In the genomic region with DNA sequence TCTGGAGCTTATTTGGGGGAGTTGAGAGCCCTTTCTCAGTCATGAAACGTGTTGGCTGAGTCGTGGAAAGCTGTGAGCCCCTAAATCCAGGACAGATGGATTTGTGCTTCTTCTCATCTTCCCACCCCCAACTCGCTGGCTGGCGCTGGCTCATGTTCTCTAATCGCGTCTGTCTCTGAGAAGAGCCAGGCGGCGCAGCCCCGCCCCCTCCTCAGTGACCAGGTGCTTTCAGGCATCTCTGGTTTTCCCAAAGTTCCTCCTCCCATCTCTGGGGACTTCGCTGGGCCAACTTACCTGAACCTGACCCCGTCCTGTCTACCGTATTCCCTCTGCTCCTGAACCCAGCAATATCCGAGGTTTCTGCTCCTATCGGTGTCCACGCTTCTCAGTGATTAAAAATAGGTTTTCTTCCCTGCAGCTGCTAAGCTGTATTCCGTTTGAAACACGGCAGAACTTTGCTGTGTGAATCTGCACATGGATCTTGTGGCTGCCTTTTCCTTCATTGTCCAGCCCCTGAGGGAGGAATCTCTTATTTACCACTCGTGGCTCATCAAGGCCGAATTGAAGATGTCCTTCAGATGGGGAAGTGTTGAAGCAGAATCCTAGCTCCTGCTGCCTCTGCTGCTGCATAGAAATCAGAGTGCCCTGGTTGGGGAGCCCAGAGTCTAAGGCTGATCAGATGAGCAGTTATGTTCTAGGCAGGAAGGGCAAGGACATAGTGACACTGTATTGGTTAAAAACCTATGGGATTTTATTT, we compare ENCODE assay signal across 8 mouse cellular contexts. TPM values are rescaled to one million over a fixed set of nuclear protein-coding genes. Genes with fewer than 3 reads are reported as not detected.
DNase-seq lines count a peak whose midpoint lies in the region; ATAC-seq and TF ChIP-seq lines count a peak whose summit lies in the region.

No protein-coding gene starts in this region.

- H3K4me2 ChIP-seq in forebrain, embryonic 13.5 days, result peak overlapping the region; percentile 61
- peak overlapping the region; percentile 55 for H3K4me2 ChIP-seq in midbrain, embryonic 15.5 days

- intact Hi-C loops in gastrocnemius, adult 2 months (cut with DNase I), result loop anchor here (10.0 kb wide), 1 partner anchor 196 kb away; no protein-coding TSS in a partner anchor

- TF ChIP-seq CTCF in E14TG2a.4 (conservative IDR thresholded peaks at IDR 0.05; ENCODE audit: low read length), result no peak
- no peak for TF ChIP-seq CTCF in gastrocnemius, adult 2 months (IDR thresholded peaks at IDR 0.05)

- peaks cover 88% of the 10 kb centered on the region for H3K4me1 ChIP-seq in E14TG2a.4 (replicated peaks; ENCODE audit: low read depth, low read length)
- H3K4me1 ChIP-seq in forebrain, embryonic 13.5 days, result peaks cover 64% of the 10 kb centered on the region
- H3K4me1 ChIP-seq in midbrain, embryonic 15.5 days, result peaks cover 44% of the 10 kb centered on the region

- no peaks in the 10 kb centered on the region for H3K9me3 ChIP-seq in E14TG2a.4 (ENCODE audit: low read length)
- no peaks in the 10 kb centered on the region for H3K9me3 ChIP-seq in forebrain, embryonic 13.5 days (replicated peaks)
- H3K9me3 ChIP-seq in midbrain, embryonic 15.5 days, result no peaks in the 10 kb centered on the region

- WGBS in forebrain, embryonic 13.5 days, result 9% methylated on average over 19 of the region's 19 CpGs
- 5% methylated on average over 19 of the region's 19 CpGs for WGBS in midbrain, embryonic 15.5 days

- H3K27ac ChIP-seq in forebrain, embryonic 13.5 days, result peak overlapping the region; percentile 98
- peak overlapping the region; percentile 99 for H3K27ac ChIP-seq in midbrain, embryonic 15.5 days
- no peak overlapping the region for H3K27ac ChIP-seq in gastrocnemius, adult 2 months

- peak overlapping the region; percentile 73 for H3K4me3 ChIP-seq in E14TG2a.4 (replicated peaks; ENCODE audit: low read length)
- H3K4me3 ChIP-seq in forebrain, embryonic 13.5 days, result peak overlapping the region; percentile 23
- peak overlapping the region; percentile 38 for H3K4me3 ChIP-seq in midbrain, embryonic 15.5 days
- no peak overlapping the region for H3K4me3 ChIP-seq in gastrocnemius, adult 2 months

- peak overlapping the region; percentile 74 for H3K9ac ChIP-seq in forebrain, embryonic 13.5 days
- peak overlapping the region; percentile 46 for H3K9ac ChIP-seq in midbrain, embryonic 15.5 days

- peak; percentile 31 for DNase-seq in cerebellum, adult 9-10 months
- peak; percentile 82 for DNase-seq in layer of hippocampus, adult 9-11 months
- DNase-seq in spleen, adult 18-20 months, result no peak
- no peak for DNase-seq in gastrocnemius, adult 2 months

- no peak for ATAC-seq in cerebellum, adult (ENCODE audit: insufficient number of reproducible peaks, low FRiP score, low TSS enrichment)
- no peak for ATAC-seq in forebrain, embryonic 13.5 days
- peak; percentile 12; the same call in 1 of the 2 replicates for ATAC-seq in midbrain, embryonic 15.5 days (replicated peaks)

- no peaks in the 10 kb centered on the region for H3K36me3 ChIP-seq in E14TG2a.4 (ENCODE audit: insufficient read depth, low read length)
- H3K36me3 ChIP-seq in forebrain, embryonic 13.5 days (ENCODE audit: poor library complexity, severe bottlenecking), result no peaks in the 10 kb centered on the region
- H3K36me3 ChIP-seq in midbrain, embryonic 15.5 days (replicated peaks), result no peaks in the 10 kb centered on the region

- H3K27me3 ChIP-seq in E14TG2a.4 (ENCODE audit: insufficient read depth, low read length), result no peaks in the 10 kb centered on the region
- H3K27me3 ChIP-seq in forebrain, embryonic 13.5 days, result no peaks in the 10 kb centered on the region
- no peaks in the 10 kb centered on the region for H3K27me3 ChIP-seq in midbrain, embryonic 15.5 days (replicated peaks)

RNA-seq across cellular contexts. Expression of a gene that starts 12.3 kb away (rescaled TPM):
- polyA plus RNA-seq in forebrain, embryonic 13.5 days (2015; fragmentation: Nextera tagmentation; extraction: Ambion mirVana), result 121 and 128 TPM in 2 replicates
- polyA plus RNA-seq in midbrain, embryonic 15.5 days (2015; fragmentation: Nextera tagmentation; extraction: Ambion mirVana), result 66.6 and 69.2 TPM in 2 replicates
- 10 to 100 TPM; 13.6 to 14.4 TPM for total RNA-seq in gastrocnemius, adult 2 months (2021)

RNA-seq across cellular contexts. Expression of a gene that starts 20.2 kb away (rescaled TPM):
- 559 and 618 TPM in 2 replicates for polyA plus RNA-seq in forebrain, embryonic 13.5 days (2015; fragmentation: Nextera tagmentation; extraction: Ambion mirVana)
- 1,126 and 1,130 TPM in 2 replicates for polyA plus RNA-seq in midbrain, embryonic 15.5 days (2015; fragmentation: Nextera tagmentation; extraction: Ambion mirVana)
- total RNA-seq in gastrocnemius, adult 2 months (2021), result 1 to 10 TPM; 1.5 to 3.2 TPM

Comparison
In these comparisons a context has a peak if more than half of its experiments do, and no peak if none do; other contexts are left out.
1. DNase-seq: peak in cerebellum, adult 9-10 months (single experiment) and layer of hippocampus, adult 9-11 months (single experiment); none in spleen, adult 18-20 months (0 of 2) and gastrocnemius, adult 2 months (single experiment).